Mouse (Mus musculus): ENCODE results near the gene Kprp. TPM values are rescaled to one million over a fixed set of nuclear protein-coding genes. Genes with fewer than 3 reads are reported as not detected.

The Kprp gene
- total RNA-seq (2023), result not detected in 4 replicates

GRCm38 (mm10) chr3:92827108-92827507, at the start of gene Kprp:
Gene Kprp (minus strand): TSS chr3:92827247.

GRCm38 (mm10) chr3:92870116-92870515, 43.1 kb upstream of the Kprp start, which contains the start of gene 2310050C09Rik:
Gene 2310050C09Rik (minus strand): TSS chr3:92870216.

GRCm38 (mm10) chr3:92851186-92851585, 24.1 kb upstream of the Kprp start, which contains the start of gene Lce1l:
Gene Lce1l (minus strand): TSS chr3:92851286.

GRCm38 (mm10) chr3:92807791-92808190, 19.3 kb downstream of the Kprp start, which contains the start of gene Lce1k:
Gene Lce1k (minus strand): TSS chr3:92807891.

GRCm38 (mm10) chr3:92790414-92790813, 36.6 kb downstream of the Kprp start, which contains the start of gene Lce1j:
Gene Lce1j (minus strand): TSS chr3:92790514.

GRCm38 (mm10) chr3:92778799-92779198, 48.2 kb downstream of the Kprp start, which contains the start of gene Lce1i:
Gene Lce1i (minus strand): TSS chr3:92778899.

Other genes with a start within 250 kb of the Kprp start
- not detected in 4 replicates for gene Smcp, start 238.2 kb downstream of the Kprp start, total RNA-seq (2023)
- gene 2210017I01Rik, start 219.8 kb downstream of the Kprp start, total RNA-seq (2023), result not detected in 4 replicates
- not detected in 4 replicates for gene Lce6a, start 205.6 kb downstream of the Kprp start, total RNA-seq (2023)
- not detected in 4 replicates for gene Lce1a1, start 178.9 kb downstream of the Kprp start, total RNA-seq (2023)
- gene Lce1b, start 170.3 kb downstream of the Kprp start, total RNA-seq (2023), result not detected in 4 replicates
- not detected in 4 replicates for gene Lce1a2, start 156.9 kb downstream of the Kprp start, total RNA-seq (2023)
- gene Lce1c, start 148.0 kb downstream of the Kprp start, total RNA-seq (2023), result not detected in 4 replicates
- gene Lce1d, start 140.0 kb downstream of the Kprp start, total RNA-seq (2023), result not detected in 4 replicates
- gene Lce1e, start 118.2 kb downstream of the Kprp start, total RNA-seq (2023), result not detected in 4 replicates
- not detected in 4 replicates for gene Lce1f, start 106.9 kb downstream of the Kprp start, total RNA-seq (2023)
- gene Gm38119, start 88.2 kb downstream of the Kprp start, total RNA-seq (2023), result not detected in 4 replicates
- not detected in 4 replicates for gene Lce1g, start 74.9 kb downstream of the Kprp start, total RNA-seq (2023)
- gene Lce1h, start 62.2 kb downstream of the Kprp start, total RNA-seq (2023), result not detected in 4 replicates
- not detected in 4 replicates for gene Lce1i, start 48.3 kb downstream of the Kprp start, total RNA-seq (2023)
- not detected in 4 replicates for gene Lce1j, start 36.7 kb downstream of the Kprp start, total RNA-seq (2023)
- gene Lce1k, start 19.4 kb downstream of the Kprp start, total RNA-seq (2023), result not detected in 4 replicates
- gene Lce1l, start 24.0 kb upstream of the Kprp start, total RNA-seq (2023), result not detected in 4 replicates
- gene 2310050C09Rik, start 43.0 kb upstream of the Kprp start, total RNA-seq (2023), result not detected in 4 replicates
- gene Lce3a, start 99.0 kb upstream of the Kprp start, total RNA-seq (2023), result not detected in 4 replicates
- not detected in 4 replicates for gene Lce3b, start 105.7 kb upstream of the Kprp start, total RNA-seq (2023)
- gene Lce3c, start 117.2 kb upstream of the Kprp start, total RNA-seq (2023), result not detected in 4 replicates
- not detected in 4 replicates for gene Lce3d, start 130.1 kb upstream of the Kprp start, total RNA-seq (2023)
- not detected in 4 replicates for gene Lce3e, start 139.8 kb upstream of the Kprp start, total RNA-seq (2023)
- gene Lce3f, start 165.0 kb upstream of the Kprp start, total RNA-seq (2023), result not detected in 4 replicates
- not detected in 4 replicates for gene Crct1, start 188.4 kb upstream of the Kprp start, total RNA-seq (2023)
- not detected in 4 replicates for gene Lce1m, start 191.8 kb upstream of the Kprp start, total RNA-seq (2023)
- gene Gm4858, start 241.6 kb upstream of the Kprp start, total RNA-seq (2023), result not detected in 4 replicates

All from B cell, adult 62 days (primary cell).